Mouse (Mus musculus) left cerebral cortex, postnatal 25 days (tissue): ENCODE results near the gene Cpn1. TPM values are rescaled to one million over a fixed set of nuclear protein-coding genes. Genes with fewer than 3 reads are reported as not detected.

Source experiments
- DNase-seq, 2 experiments: peaks; one replicate each; pipeline ENCODE4 v3.0.0; 2022; ENCODE audit warnings: low spot score in 2 of 2, mixed read lengths in 1 of 2
- intact Hi-C: fragments of 180-260 bp; cut with DNase I; formaldehyde crosslinking; loops from one replicate; pipeline ENCODE4 v1.15.1; 2025
- total RNA-seq, 2 experiments: library from RNA; stranded (reverse); gene quantifications; 2 replicates each; pipeline ENCODE4 v1.2.3; 2021

The Cpn1 gene
- total RNA-seq, 2 experiments from 2014 or later, result 0.18 to 0.43 TPM

GRCm38 (mm10) chr19:43949111-43949810 lies 37.1 kb downstream of the Cpn1 start:
- intact Hi-C loops, result no loop called here
- no peak for DNase-seq

- DNase-seq, result no peak
- intact Hi-C loops, result loop anchor here (5.0 kb wide), 1 partner anchor 92 kb away; no protein-coding TSS in a partner anchor
Measured at GRCm38 (mm10) chr19:43944566-43944965, 41.8 kb downstream of the Cpn1 start.

- no peak for DNase-seq
- intact Hi-C loops, result loop anchor here (5.0 kb wide), 1 partner anchor 91 kb away; no protein-coding TSS in a partner anchor
Measured at GRCm38 (mm10) chr19:43943076-43943475, 43.3 kb downstream of the Cpn1 start.

GRCm38 (mm10) chr19:43939769-43940689 lies 46.3 kb downstream of the Cpn1 start, which contains the start of gene Dnmbp:
Gene Dnmbp (minus strand): TSS chr19:43940191.
- DNase-seq, result peak; percentile 61 to 76
- intact Hi-C loops, result loop anchor here (1.0 to 5.0 kb wide), 3 partner anchors 61 to 108 kb away; no protein-coding TSS in a partner anchor

GRCm38 (mm10) chr19:43939171-43939768 lies 47.1 kb downstream of the Cpn1 start:
- no peak for DNase-seq
- intact Hi-C loops, result no loop called here

GRCm38 (mm10) chr19:43938355-43938754 lies 48.0 kb downstream of the Cpn1 start:
- intact Hi-C loops, result no loop called here
- no peak for DNase-seq

GRCm38 (mm10) chr19:43930926-43931325 lies 55.4 kb downstream of the Cpn1 start:
- intact Hi-C loops, result no loop called here

GRCm38 (mm10) chr19:43930366-43930765 lies 56.0 kb downstream of the Cpn1 start:
- intact Hi-C loops, result no loop called here
- no peak for DNase-seq

More at GRCm38 (mm10) chr19:43930926-43931325, 55.4 kb downstream of the Cpn1 start:
- no peak for DNase-seq

GRCm38 (mm10) chr19:43929869-43930268 lies 56.5 kb downstream of the Cpn1 start:
- no peak for DNase-seq
- intact Hi-C loops, result no loop called here

GRCm38 (mm10) chr19:43927967-43928366 lies 58.4 kb downstream of the Cpn1 start:
- intact Hi-C loops, result no loop called here
- DNase-seq, result peak in 1 of 2 experiments; percentile 53

- DNase-seq, result peak; percentile 31 to 78
- intact Hi-C loops, result no loop called here
Measured at GRCm38 (mm10) chr19:43927057-43927456, 59.3 kb downstream of the Cpn1 start.

- no peak for DNase-seq
- intact Hi-C loops, result no loop called here
Measured at GRCm38 (mm10) chr19:43926141-43926987, 60.0 kb downstream of the Cpn1 start.

GRCm38 (mm10) chr19:43924361-43924760 lies 62.0 kb downstream of the Cpn1 start:
- no peak for DNase-seq
- intact Hi-C loops, result no loop called here

- DNase-seq, result no peak
- intact Hi-C loops, result no loop called here
Measured at GRCm38 (mm10) chr19:43922963-43923362, 63.4 kb downstream of the Cpn1 start.

- no peak for DNase-seq
- intact Hi-C loops, result no loop called here
Measured at GRCm38 (mm10) chr19:43921410-43921809, 64.9 kb downstream of the Cpn1 start.

- DNase-seq, result no peak
- intact Hi-C loops, result no loop called here
Measured at GRCm38 (mm10) chr19:43920453-43921300, 65.7 kb downstream of the Cpn1 start.

GRCm38 (mm10) chr19:43919841-43920240 lies 66.5 kb downstream of the Cpn1 start:
- intact Hi-C loops, result no loop called here
- no peak for DNase-seq

- DNase-seq, result no peak
- intact Hi-C loops, result no loop called here
Measured at GRCm38 (mm10) chr19:43918834-43919233, 67.5 kb downstream of the Cpn1 start.
